Mouse (Mus musculus) lung, postnatal 10 days (tissue): ENCODE data around the gene Vamp1.

Experiments used
- DNase-seq: peaks from one replicate; pipeline ENCODE4 v3.0.0; 2021

Gene Vamp1

GRCm38 (mm10) chr6:125213715-125214114, 1.6 kb upstream of the Vamp1 start:
- no peak for DNase-seq

GRCm38 (mm10) chr6:125216898-125217297, 1.5 kb downstream of the Vamp1 start:
- DNase-seq: no peak

GRCm38 (mm10) chr6:125217899-125218298, 2.5 kb downstream of the Vamp1 start:
- DNase-seq: no peak

- DNase-seq: peak; percentile 80
These were observed 3.6 kb downstream of the Vamp1 start for GRCm38 (mm10) chr6:125218963-125219362.

GRCm38 (mm10) chr6:125221115-125221745, 5.9 kb downstream of the Vamp1 start:
- DNase-seq: no peak

- peak; percentile 48 for DNase-seq
These were observed 6.8 kb downstream of the Vamp1 start for GRCm38 (mm10) chr6:125222146-125222545.

GRCm38 (mm10) chr6:125222577-125222976, 7.2 kb downstream of the Vamp1 start:
- DNase-seq: no peak

- no peak for DNase-seq
These were observed 10.3 kb downstream of the Vamp1 start for GRCm38 (mm10) chr6:125225518-125226115.

- DNase-seq: no peak
These were observed 15.2 kb downstream of the Vamp1 start for GRCm38 (mm10) chr6:125230571-125230970.

GRCm38 (mm10) chr6:125231117-125232044, 16.0 kb downstream of the Vamp1 start, which contains the start of gene Tapbpl:
Gene Tapbpl, minus strand, starts transcription at chr6:125231860.
- peak; percentile 80 for DNase-seq

GRCm38 (mm10) chr6:125232045-125232437, 16.7 kb downstream of the Vamp1 start:
- peak; percentile 45 for DNase-seq

- no peak for DNase-seq
These were observed 17.2 kb downstream of the Vamp1 start for GRCm38 (mm10) chr6:125232516-125232915.

- peak; percentile 53 for DNase-seq
These were observed 18.6 kb downstream of the Vamp1 start for GRCm38 (mm10) chr6:125233816-125234519.

GRCm38 (mm10) chr6:125234520-125234828, 19.1 kb downstream of the Vamp1 start:
- DNase-seq: no peak

GRCm38 (mm10) chr6:125236341-125236740, 21.0 kb downstream of the Vamp1 start:
- DNase-seq: no peak

- DNase-seq: no peak
These were observed 21.4 kb downstream of the Vamp1 start, which contains the start of gene Cd27 for GRCm38 (mm10) chr6:125236782-125237181. Gene Cd27, minus strand, starts transcription at chr6:125237010.

GRCm38 (mm10) chr6:125237421-125237820, 22.1 kb downstream of the Vamp1 start:
- no peak for DNase-seq

GRCm38 (mm10) chr6:125238396-125238795, 23.0 kb downstream of the Vamp1 start:
- DNase-seq: no peak

GRCm38 (mm10) chr6:125239547-125239946, 24.2 kb downstream of the Vamp1 start:
- no peak for DNase-seq

GRCm38 (mm10) chr6:125240617-125241016, 25.3 kb downstream of the Vamp1 start:
- DNase-seq: no peak

GRCm38 (mm10) chr6:125241566-125241965, 26.2 kb downstream of the Vamp1 start:
- no peak for DNase-seq

- no peak for DNase-seq
These were observed 29.2 kb downstream of the Vamp1 start for GRCm38 (mm10) chr6:125244551-125244950.

GRCm38 (mm10) chr6:125252285-125252684, 36.9 kb downstream of the Vamp1 start:
- DNase-seq: no peak
